Comparison of ENCODE assay signal across 19 mouse cellular contexts in the genomic region with DNA sequence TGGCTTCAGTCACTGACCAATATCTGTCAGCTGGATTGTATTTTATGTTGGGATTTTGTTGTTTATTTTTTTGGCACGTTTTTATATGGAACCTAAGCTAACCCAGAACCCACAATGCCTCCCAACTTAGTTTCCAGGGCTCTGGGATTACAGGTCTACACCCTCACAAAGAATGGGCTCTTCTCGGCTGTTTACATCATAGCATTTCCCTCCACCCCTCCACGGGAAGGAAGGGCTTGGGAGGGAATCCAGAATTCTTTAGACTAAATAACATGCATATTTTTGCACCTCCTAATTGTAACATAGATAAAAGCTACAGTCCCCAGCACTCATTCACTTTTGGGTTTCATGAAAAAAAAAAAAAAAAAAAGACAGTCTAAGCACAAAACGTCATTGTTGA. TPM values are rescaled to one million over a fixed set of nuclear protein-coding genes. Genes with fewer than 3 reads are reported as not detected.
DNase-seq lines count a peak whose midpoint lies in the region; ATAC-seq and TF ChIP-seq lines count a peak whose summit lies in the region.
"Had no signal": no experiment of that assay in that cellular context is flagged by ENCODE, and none has a peak within 500 bp of the region (broad histone marks: within the 10 kb centered on the region; RNA-seq: fewer than 3 reads in every experiment).

No protein-coding gene starts in this region.

- H3K27me3 ChIP-seq in heart, embryonic 16.5 days (ENCODE audit: control insufficient read depth, insufficient read depth, low read length) = no peaks in the 10 kb centered on the region
- no peaks in the 10 kb centered on the region for H3K27me3 ChIP-seq in spleen, adult 2 months (ENCODE audit: control insufficient read depth, insufficient read depth, low read length)
- H3K27me3 ChIP-seq in lung, embryonic 16.5 days (ENCODE audit: control insufficient read depth, insufficient read depth, low read depth, low read length) = no peaks in the 10 kb centered on the region
- no peaks in the 10 kb centered on the region for H3K27me3 ChIP-seq in small intestine, adult 2 months (ENCODE audit: control insufficient read depth, insufficient read depth, low read length)
- H3K27me3 ChIP-seq: limb, embryonic 13.5 days; midbrain, embryonic 12.5 days; stomach, embryonic 15.5 days had no signal

- TF ChIP-seq POLR2A in spleen, adult 2 months (IDR thresholded peaks at IDR 0.05; ENCODE audit: low read depth, low read length) = no peak
- no peak for TF ChIP-seq POLR2A in small intestine, adult 2 months (IDR thresholded peaks at IDR 0.05; ENCODE audit: low read depth, low read length)

- no peak for TF ChIP-seq CTCF in spleen, adult 2 months (IDR thresholded peaks at IDR 0.05; ENCODE audit: extremely low read depth, insufficient read depth, insufficient read length, insufficient replicate concordance)
- no peak for TF ChIP-seq CTCF in small intestine, adult 2 months (IDR thresholded peaks at IDR 0.05; ENCODE audit: extremely low read depth, insufficient read length, insufficient replicate concordance, low read depth, low read length)

- no peak for DNase-seq in heart, adult 9 months (ENCODE audit: low spot score in 2 of 2)
- DNase-seq in spleen, adult 2 months (ENCODE audit: low read depth in 1 of 2, low spot score in 2 of 2) = no peak
- DNase-seq in spleen, adult 12 weeks (ENCODE audit: low spot score) = no peak
- DNase-seq in thymus, postnatal 10 days (ENCODE audit: low spot score in 2 of 2) = no peak
- DNase-seq in T-cell, adult 2 months (ENCODE audit: low spot score) = no peak
- DNase-seq: adrenal gland, postnatal 25 days; cerebellum, adult 8-10 months; kidney, adult 18-20 months; liver, postnatal 0 days; thymus, adult 18-20 months had no signal

- no peaks in the 10 kb centered on the region for H3K9me3 ChIP-seq in heart, embryonic 16.5 days (replicated peaks; ENCODE audit: control insufficient read depth, low read length)
- H3K9me3 ChIP-seq in lung, embryonic 16.5 days (ENCODE audit: control insufficient read depth, low read length) = no peaks in the 10 kb centered on the region
- H3K9me3 ChIP-seq: embryonic facial prominence, embryonic 10.5 days; limb, embryonic 13.5 days; midbrain, embryonic 12.5 days; stomach, embryonic 15.5 days had no signal

- no peak for ATAC-seq in heart, embryonic 16.5 days (replicated peaks; ENCODE audit: extremely low read depth, insufficient read depth, low FRiP score)
- ATAC-seq in lung, embryonic 16.5 days (ENCODE audit: low read depth) = peak; percentile 51; the same call in 1 of the 2 replicates
- ATAC-seq: liver, postnatal 0 days had no signal

- 40% methylated on average over 4 of the region's 4 CpGs for WGBS in heart, embryonic 16.5 days
- 38% methylated on average over 4 of the region's 4 CpGs for WGBS in spleen, adult 2 months
- 42% methylated on average over 4 of the region's 4 CpGs for WGBS in lung, embryonic 16.5 days
- 52% methylated on average over 4 of the region's 4 CpGs for WGBS in small intestine, adult 2 months

- H3K4me3 ChIP-seq in heart, embryonic 16.5 days (ENCODE audit: low read length) = no peak overlapping the region
- H3K4me3 ChIP-seq in spleen, adult 2 months (ENCODE audit: extremely low read depth, insufficient read depth, insufficient read length) = no peak overlapping the region
- H3K4me3 ChIP-seq in lung, embryonic 16.5 days (ENCODE audit: low read length) = no peak overlapping the region
- H3K4me3 ChIP-seq in small intestine, adult 2 months (ENCODE audit: low read depth, low read length) = no peak overlapping the region
- H3K4me3 ChIP-seq: embryonic facial prominence, embryonic 10.5 days; limb, embryonic 13.5 days; midbrain, embryonic 12.5 days; myocyte; stomach, embryonic 15.5 days had no signal

- 0 out of 2 replicates have a peak, but pooled peaks cover 2% of the 10 kb centered on the region for H3K4me1 ChIP-seq in heart, embryonic 16.5 days (ENCODE audit: control insufficient read depth, insufficient read depth, low read length)
- H3K4me1 ChIP-seq in spleen, adult 2 months (ENCODE audit: control insufficient read depth, insufficient read depth, insufficient read length) = peaks cover 39% of the 10 kb centered on the region
- no peaks in the 10 kb centered on the region for H3K4me1 ChIP-seq in lung, embryonic 16.5 days (replicated peaks; ENCODE audit: control insufficient read depth, insufficient read depth, low read length)
- no peaks in the 10 kb centered on the region for H3K4me1 ChIP-seq in small intestine, adult 2 months (ENCODE audit: control insufficient read depth, insufficient read depth, insufficient read length, low read length)
- H3K4me1 ChIP-seq: embryonic facial prominence, embryonic 10.5 days; limb, embryonic 13.5 days; stomach, embryonic 15.5 days had no signal

- no peak overlapping the region for H3K9ac ChIP-seq in heart, embryonic 16.5 days (ENCODE audit: low read length)
- no peak overlapping the region for H3K9ac ChIP-seq in lung, embryonic 16.5 days (ENCODE audit: low read length)
- H3K9ac ChIP-seq: limb, embryonic 13.5 days; liver, postnatal 0 days; midbrain, embryonic 12.5 days; stomach, embryonic 15.5 days had no signal

- H3K27ac ChIP-seq in heart, embryonic 16.5 days (ENCODE audit: low read length) = peak overlapping the region; percentile 32
- 0 out of 2 replicates have a peak overlapping the region, but pooled peaks have one; percentile 7 for H3K27ac ChIP-seq in spleen, adult 2 months (ENCODE audit: insufficient read depth, low read length)
- H3K27ac ChIP-seq in lung, embryonic 16.5 days (ENCODE audit: low read length) = no peak overlapping the region; the same call in 1 of the 2 replicates
- H3K27ac ChIP-seq in small intestine, adult 2 months (ENCODE audit: insufficient read depth, low read depth, low read length) = peak overlapping the region; percentile 49; the same call in 1 of the 2 replicates
- H3K27ac ChIP-seq: embryonic facial prominence, embryonic 10.5 days; kidney, postnatal 0 days; limb, embryonic 13.5 days; midbrain, embryonic 12.5 days; stomach, embryonic 15.5 days had no signal

- H3K36me3 ChIP-seq in heart, embryonic 16.5 days (ENCODE audit: control insufficient read depth, insufficient read depth) = no peaks in the 10 kb centered on the region
- H3K36me3 ChIP-seq in spleen, adult 2 months (ENCODE audit: control insufficient read depth, insufficient read depth, low read length) = no peaks in the 10 kb centered on the region
- H3K36me3 ChIP-seq in lung, embryonic 16.5 days (ENCODE audit: control insufficient read depth, insufficient read depth, low read length) = no peaks in the 10 kb centered on the region
- no peaks in the 10 kb centered on the region for H3K36me3 ChIP-seq in small intestine, adult 2 months (ENCODE audit: control insufficient read depth, insufficient read depth, low read length)
- H3K36me3 ChIP-seq: embryonic facial prominence, embryonic 10.5 days; limb, embryonic 13.5 days; midbrain, embryonic 12.5 days; stomach, embryonic 15.5 days had no signal

- no peak overlapping the region for H3K4me2 ChIP-seq in heart, embryonic 16.5 days (ENCODE audit: low read depth, low read length)
- no peak overlapping the region for H3K4me2 ChIP-seq in lung, embryonic 16.5 days (ENCODE audit: low read depth, low read length)
- H3K4me2 ChIP-seq: limb, embryonic 13.5 days; midbrain, embryonic 12.5 days; stomach, embryonic 15.5 days had no signal

RNA-seq across cellular contexts. Expression of a gene that starts 22.0 kb away (rescaled TPM):
- polyA plus RNA-seq in heart, embryonic 16.5 days (2015; fragmentation: Nextera tagmentation; extraction: Ambion mirVana) = 88.9 and 92.1 TPM in 2 replicates
- 138 and 187 TPM in 2 replicates for polyA plus RNA-seq in spleen, adult 2 months (2012; rRNA removed)
- 40.3 and 41.0 TPM in 2 replicates for polyA plus RNA-seq in lung, embryonic 16.5 days (2015; fragmentation: Nextera tagmentation; extraction: Ambion mirVana)
- 7.5 and 13.5 TPM in 2 replicates for polyA plus RNA-seq in small intestine, adult 2 months (2012; rRNA removed)
